Mouse (Mus musculus): ENCODE results near the gene Naif1.

DNA sequence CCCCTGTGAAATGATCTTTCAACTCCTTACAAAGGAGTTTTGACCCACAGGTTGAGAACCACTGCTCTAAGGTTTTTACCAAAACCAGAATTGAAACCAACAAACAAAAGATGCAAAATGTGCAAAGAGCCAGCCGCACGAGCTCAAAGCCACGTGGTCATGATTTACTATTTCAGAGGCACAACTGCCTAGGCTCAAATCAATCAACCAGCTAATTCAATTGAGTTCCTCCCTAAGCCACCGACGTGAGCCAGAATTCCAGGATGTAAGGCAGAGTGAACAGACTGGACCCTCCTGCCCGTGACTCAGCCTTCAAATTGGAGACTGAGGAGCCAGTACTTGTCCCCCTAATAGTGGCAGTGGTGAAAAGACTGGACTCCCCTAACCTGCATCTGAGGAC lies 11.1 kb upstream of the Naif1 start:
- no peak for TF ChIP-seq POLR2A (IDR thresholded peaks at IDR 0.05; ENCODE audit: borderline replicate concordance, insufficient read depth, low read length)
- no peak for TF ChIP-seq CTCF (IDR thresholded peaks at IDR 0.05; ENCODE audit: borderline replicate concordance, insufficient read depth, low read depth, low read length)

Data from cerebellum, adult 2 months (tissue).